Mouse (Mus musculus) intestine, postnatal 0 days (tissue): ENCODE data around the gene Chd1. TPM values are rescaled to one million over a fixed set of nuclear protein-coding genes. Genes with fewer than 3 reads are reported as not detected.
"Not testable (repeated sequence)": the region's sequence is repeated elsewhere in the genome, so short reads cannot be mapped to it uniquely, and the experiment has no call there.

ENCODE experiments used
- ATAC-seq: fragments of 200-750 bp; cut with Nextera tagmentation; 2 replicates; pipeline ENCODE4 v1.8.0; 2017; ENCODE audit warnings: mild to moderate bottlenecking, moderate TSS enrichment, moderate library complexity
- H3K27ac ChIP-seq: fragments of 300-500 bp; sonication (generic); 2 replicates; pipeline ENCODE4 v1.5.1; 2014; ENCODE audit warnings: mild to moderate bottlenecking, low read depth, low read length, moderate library complexity
- H3K27me3 ChIP-seq: fragments of 300-500 bp; sonication (generic); replicated peaks from 2 replicates; pipeline ENCODE4 v1.6.1; 2014; ENCODE audit warnings: low read length, mixed read lengths; ENCODE audit not compliant: control insufficient read depth, insufficient read depth
- H3K36me3 ChIP-seq: fragments of 300-500 bp; sonication (generic); 2 replicates; pipeline ENCODE4 v1.6.1; 2014; ENCODE audit warnings: mild to moderate bottlenecking, moderate library complexity; ENCODE audit not compliant: control insufficient read depth, insufficient read depth
- H3K4me1 ChIP-seq: fragments of 300-500 bp; sonication (generic); replicated peaks from 2 replicates; pipeline ENCODE4 v1.6.1; 2014; ENCODE audit warnings: antibody characterized with exemption, low read length, mixed read lengths; ENCODE audit not compliant: control insufficient read depth, insufficient read depth
- H3K4me2 ChIP-seq: fragments of 300-500 bp; sonication (generic); replicated peaks from 2 replicates; pipeline ENCODE4 v1.6.1; 2014; ENCODE audit warnings: low read depth, mild to moderate bottlenecking, moderate library complexity
- H3K4me3 ChIP-seq: fragments of 300-500 bp; sonication (generic); 2 replicates; pipeline ENCODE4 v1.5.1; 2014; ENCODE audit warnings: low read depth, low read length
- H3K9ac ChIP-seq: fragments of 300-500 bp; sonication (generic); 2 replicates; pipeline ENCODE4 v1.6.1; 2014; ENCODE audit warnings: mild to moderate bottlenecking, low read depth, low read length
- H3K9me3 ChIP-seq: fragments of 300-500 bp; sonication (generic); 2 replicates; pipeline ENCODE4 v1.6.1; 2016; ENCODE audit warnings: mixed run types; ENCODE audit not compliant: control insufficient read depth
- CTCF ChIP-seq: sonication (generic); IDR thresholded peaks from 2 replicates; pipeline ENCODE4 v1.5.1; 2016; ENCODE audit warnings: low read depth, mild to moderate bottlenecking, control low read depth, antibody characterized with exemption, moderate library complexity
- WGBS: fragments of 180-500 bp; shearing (Covaris S2); extraction: QIAGEN DNeasy Blood & Tissue Kit; methylation state at CpG from one replicate; pipeline ENCODE4 v1.1.7; 2014; 5-methylcytosine and 5-hydroxymethylcytosine counted together
- polyA plus RNA-seq: library from polyadenylated mRNA; unstranded; fragments of >200 nt; fragmentation: Nextera tagmentation; extraction: Ambion mirVana; gene quantifications from 2 replicates; pipeline ENCODE4 v1.2.1, GENCODE M21; 2015

The Chd1 gene
- polyA plus RNA-seq, 1 experiment from 2014 or later: 14.1 TPM

DNA sequence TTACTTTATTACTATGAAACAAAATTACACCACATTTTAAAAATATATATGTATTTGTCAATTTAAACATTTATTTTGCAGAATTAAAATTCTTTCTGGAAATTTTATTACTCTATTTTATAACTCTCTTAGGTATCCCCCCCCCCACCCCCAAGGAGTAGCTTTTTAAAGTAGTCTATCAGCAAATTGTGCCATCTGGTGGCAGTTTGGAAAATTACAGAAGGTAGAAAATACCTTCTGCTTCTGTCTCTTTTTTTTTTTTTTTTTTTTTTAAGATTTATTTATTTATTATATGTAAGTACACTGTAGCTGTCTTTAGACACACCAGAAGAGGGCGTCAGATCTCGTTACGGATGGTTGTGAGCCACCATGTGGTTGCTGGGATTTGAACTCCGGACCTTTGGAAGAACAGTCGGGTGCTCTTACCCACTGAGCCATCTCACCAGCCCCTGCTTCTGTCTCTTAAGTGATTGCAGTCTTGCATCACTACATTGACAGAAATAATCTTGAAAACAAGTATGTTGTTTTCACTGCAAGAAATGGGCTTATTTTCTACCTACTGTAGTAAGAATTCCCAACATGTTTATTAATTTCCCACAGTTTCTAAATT, 19.2 kb downstream of the Chd1 start:
- not testable (repeated sequence) for H3K4me1 ChIP-seq, H3K4me2 ChIP-seq, H3K9me3 ChIP-seq, H3K9ac ChIP-seq, H3K4me3 ChIP-seq, H3K27ac ChIP-seq, ATAC-seq, H3K27me3 ChIP-seq
- peaks cover 31% of the 10 kb centered on the region for H3K36me3 ChIP-seq
- peak; percentile 58 for TF ChIP-seq CTCF
- WGBS: 87% methylated on average over 2 of the region's 5 CpGs

DNA sequence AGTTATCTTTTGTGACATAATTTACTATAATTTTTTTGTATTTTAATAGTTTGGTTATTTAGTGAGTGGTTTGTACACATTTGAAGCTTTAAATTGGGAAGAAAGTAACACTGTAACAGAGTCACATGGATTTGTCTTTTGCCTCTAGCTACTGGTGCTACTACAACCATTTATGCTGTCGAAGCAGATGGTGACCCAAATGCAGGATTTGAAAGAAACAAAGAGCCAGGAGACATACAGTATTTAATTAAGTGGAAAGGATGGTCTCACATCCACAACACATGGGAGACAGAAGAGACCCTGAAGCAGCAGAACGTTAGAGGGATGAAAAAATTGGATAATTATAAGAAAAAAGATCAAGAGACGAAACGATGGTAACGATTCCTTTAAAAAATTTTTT, 26.9 kb downstream of the Chd1 start:
- 96% methylated on average over 5 of the region's 5 CpGs for WGBS
- Histone ChIP-seq H3K27ac (no peak overlapping the region), H3K9ac (no peak overlapping the region), H3K9me3 (no peaks in the 10 kb centered on the region), H3K4me1 (no peaks in the 10 kb centered on the region), H3K4me3 (no peak overlapping the region), H3K4me2 (no peak overlapping the region), H3K27me3 (no peaks in the 10 kb centered on the region), H3K36me3 (peaks cover 50% of the 10 kb centered on the region)
- ATAC-seq: no peak
- TF ChIP-seq CTCF: no peak

DNA sequence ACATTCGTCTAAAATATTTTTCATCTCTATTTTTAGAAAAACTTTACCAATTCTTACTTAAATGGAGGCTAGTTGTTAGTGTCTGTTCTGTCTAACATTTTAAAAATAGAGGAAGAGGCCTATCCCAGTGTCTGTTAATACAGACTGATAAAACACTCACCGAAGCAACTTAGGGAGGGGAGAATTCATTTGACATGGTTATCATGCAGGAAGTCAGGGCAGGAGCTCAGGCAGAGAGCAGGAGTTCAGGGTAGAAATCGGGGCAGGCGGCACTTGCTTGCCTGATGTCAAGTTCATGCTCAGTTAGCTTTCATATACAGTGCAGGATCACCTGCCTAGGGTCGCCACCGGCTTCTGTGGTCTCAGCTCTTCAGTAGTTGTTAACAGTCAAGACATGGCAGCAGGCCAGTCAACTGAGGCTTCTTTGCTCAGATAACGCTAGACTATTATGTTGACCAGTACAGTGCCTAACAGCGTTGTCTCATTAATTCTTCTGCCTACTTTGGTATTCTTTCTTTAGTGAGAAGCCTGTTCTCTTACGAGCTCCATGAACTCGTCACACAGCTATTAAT, 32.7 kb downstream of the Chd1 start:
- H3K36me3 ChIP-seq: peaks cover 45% of the 10 kb centered on the region
- H3K4me3 ChIP-seq: no peak overlapping the region
- 93% methylated on average over 10 of the region's 10 CpGs for WGBS
- no peaks in the 10 kb centered on the region for H3K27me3 ChIP-seq
- TF ChIP-seq CTCF: no peak
- H3K9ac ChIP-seq: no peak overlapping the region
- H3K4me2 ChIP-seq: no peak overlapping the region
- H3K4me1 ChIP-seq: no peaks in the 10 kb centered on the region
- H3K27ac ChIP-seq: no peak overlapping the region
- ATAC-seq: no peak
- H3K9me3 ChIP-seq: no peaks in the 10 kb centered on the region

DNA sequence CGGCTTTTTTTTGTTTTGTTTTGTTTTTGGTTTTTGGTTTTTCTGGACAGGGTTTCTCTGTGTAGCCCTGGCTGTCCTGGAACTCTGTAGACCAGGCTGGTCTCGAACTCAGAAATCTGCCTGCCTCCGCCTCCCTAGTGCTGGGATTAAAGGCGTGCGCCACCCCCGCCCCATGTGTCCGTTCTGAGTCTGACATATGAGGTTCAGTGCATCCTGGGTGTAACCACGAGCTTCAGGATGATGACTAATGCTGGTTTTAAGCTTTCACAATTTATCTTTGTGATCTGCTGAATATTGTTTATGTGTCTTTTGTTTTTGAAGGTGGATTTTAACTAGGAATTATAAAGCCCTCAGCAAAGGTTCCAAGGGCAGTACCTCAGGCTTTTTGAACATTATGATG, 37.1 kb downstream of the Chd1 start:
- no peak for ATAC-seq
- Histone ChIP-seq H3K4me3 (no peak overlapping the region), H3K9ac (no peak overlapping the region), H3K4me2 (no peak overlapping the region), H3K27ac (no peak overlapping the region), H3K36me3 (peaks cover 59% of the 10 kb centered on the region), H3K9me3 (no peaks in the 10 kb centered on the region), H3K27me3 (no peaks in the 10 kb centered on the region), H3K4me1 (no peaks in the 10 kb centered on the region)
- no peak for TF ChIP-seq CTCF
- 80% methylated on average over 8 of the region's 8 CpGs for WGBS

DNA sequence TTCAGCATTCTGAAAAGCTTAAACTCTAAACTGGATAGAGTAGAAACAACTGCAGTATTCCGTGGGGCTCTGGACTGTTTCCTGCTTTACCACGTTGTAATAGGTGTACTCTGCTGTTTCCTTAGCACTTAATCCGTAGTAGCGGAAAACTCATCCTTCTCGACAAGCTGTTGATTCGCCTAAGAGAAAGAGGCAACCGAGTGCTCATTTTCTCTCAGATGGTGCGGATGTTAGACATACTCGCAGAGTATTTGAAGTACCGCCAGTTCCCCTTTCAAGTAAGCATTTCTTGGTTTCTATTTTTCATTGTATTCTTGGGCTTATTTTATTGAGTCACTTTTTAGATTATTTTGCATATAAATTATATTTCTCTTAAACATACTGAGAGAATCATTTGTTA, 38.2 kb downstream of the Chd1 start:
- no peak for ATAC-seq
- Histone ChIP-seq H3K9ac (no peak overlapping the region), H3K4me3 (no peak overlapping the region), H3K27me3 (no peaks in the 10 kb centered on the region), H3K36me3 (peaks cover 53% of the 10 kb centered on the region), H3K9me3 (no peaks in the 10 kb centered on the region), H3K4me1 (no peaks in the 10 kb centered on the region), H3K27ac (no peak overlapping the region), H3K4me2 (no peak overlapping the region)
- no peak for TF ChIP-seq CTCF
- WGBS: 90% methylated on average over 10 of the region's 10 CpGs

DNA sequence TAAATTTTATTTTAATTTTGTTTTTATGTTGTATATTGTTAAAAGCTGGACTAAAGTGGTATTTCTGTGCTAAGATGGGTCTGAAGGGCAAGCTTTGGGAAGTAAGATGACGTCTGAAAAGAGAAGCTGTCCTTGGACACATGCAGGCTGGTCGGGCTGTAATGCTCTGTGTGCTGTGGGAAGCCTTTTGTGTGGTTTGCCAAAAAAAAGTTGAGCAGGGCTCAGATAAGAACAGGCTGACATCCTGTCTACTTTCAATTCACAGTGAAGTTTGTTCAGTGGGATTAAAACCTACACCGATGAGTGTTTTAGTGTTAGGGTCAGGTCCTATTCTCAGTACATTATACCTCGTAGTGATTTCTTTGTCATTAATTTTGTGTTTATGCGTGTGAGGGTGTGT, 38.6 kb downstream of the Chd1 start:
- peaks cover 54% of the 10 kb centered on the region for H3K36me3 ChIP-seq
- H3K4me2 ChIP-seq: no peak overlapping the region
- H3K9ac ChIP-seq: no peak overlapping the region
- ATAC-seq: no peak
- no peak overlapping the region for H3K27ac ChIP-seq
- 87% methylated on average over 5 of the region's 5 CpGs for WGBS
- no peaks in the 10 kb centered on the region for H3K9me3 ChIP-seq
- H3K27me3 ChIP-seq: no peaks in the 10 kb centered on the region
- TF ChIP-seq CTCF: no peak
- H3K4me1 ChIP-seq: no peaks in the 10 kb centered on the region
- H3K4me3 ChIP-seq: no peak overlapping the region

DNA sequence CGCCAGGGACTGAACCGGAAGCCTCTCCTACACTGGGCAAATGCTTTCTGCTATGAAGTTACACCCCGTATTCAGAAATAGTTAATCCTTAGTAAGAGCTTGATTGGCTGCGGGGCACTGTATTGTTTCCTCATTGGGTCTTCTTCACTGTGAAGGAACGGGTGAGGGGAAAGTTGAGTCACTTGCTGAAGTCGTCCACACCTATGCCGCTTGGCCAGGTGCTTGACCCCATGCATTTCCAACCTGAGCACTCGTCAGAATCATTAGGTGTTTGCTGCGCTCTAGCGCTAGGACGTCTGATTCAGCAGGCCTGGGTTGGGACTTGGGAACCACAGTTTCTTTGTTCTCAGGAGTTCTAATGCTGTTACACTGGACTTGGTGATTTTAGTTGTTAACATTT, 41.9 kb downstream of the Chd1 start:
- Histone ChIP-seq H3K27me3 (no peaks in the 10 kb centered on the region), H3K27ac (no peak overlapping the region), H3K9me3 (no peaks in the 10 kb centered on the region), H3K9ac (no peak overlapping the region), H3K4me2 (no peak overlapping the region), H3K4me3 (no peak overlapping the region), H3K4me1 (no peaks in the 10 kb centered on the region), H3K36me3 (peaks cover 68% of the 10 kb centered on the region)
- WGBS: 79% methylated on average over 11 of the region's 11 CpGs
- no peak for TF ChIP-seq CTCF
- no peak for ATAC-seq
